Mouse (Mus musculus) erythroid progenitor cell, adult 5-6 weeks (primary cell): ENCODE measurements around the gene Zfp709. TPM values are rescaled to one million over a fixed set of nuclear protein-coding genes. Genes with fewer than 3 reads are reported as not detected.
"Not testable (repeated sequence)": the region's sequence is repeated elsewhere in the genome, so short reads cannot be mapped to it uniquely, and the experiment has no call there.

Experiments
- ATAC-seq: replicated peaks from 2 replicates; pipeline ENCODE4 v1.8.0; 2016; ENCODE audit warnings: moderate number of reproducible peaks, mild to moderate bottlenecking, moderate TSS enrichment, inconsistent platforms; ENCODE audit not compliant: poor library complexity, low FRiP score, severe bottlenecking
- total RNA-seq, 2 experiments: library from RNA; stranded (forward) in 1 of 2; stranded (reverse) in 1 of 2; fragments of 150-400 nt in 1 of 2; fragments of 186-747, 209-891 nt in 1 of 2; gene quantifications; 2 replicates each; pipeline versions ENCODE4 v1.2.3 to v1.2.4; 2015 to 2017; ENCODE audit warnings: low replicate concordance in 2 of 2

Gene Zfp709
- total RNA-seq, 2 experiments from 2014 or later = 2.5 to 4.2 TPM

- ATAC-seq = peak; percentile 98
Observed at GRCm38 (mm10) chr8:71922567-71923401, 41.0 kb downstream of the Zfp709 start.

- ATAC-seq = no peak
Observed at GRCm38 (mm10) chr8:71925791-71926190, 44.0 kb downstream of the Zfp709 start.

- no peak for ATAC-seq
Observed at GRCm38 (mm10) chr8:71926551-71926950, 44.7 kb downstream of the Zfp709 start.

- ATAC-seq = no peak
Observed at GRCm38 (mm10) chr8:71927779-71928178, 46.0 kb downstream of the Zfp709 start.

- ATAC-seq = not testable (repeated sequence)
Observed at GRCm38 (mm10) chr8:71938037-71938436, 56.2 kb downstream of the Zfp709 start.

- peak; percentile 100 for ATAC-seq
Observed at GRCm38 (mm10) chr8:71940293-71941208, 58.7 kb downstream of the Zfp709 start.

GRCm38 (mm10) chr8:71941776-71942175 lies 60.0 kb downstream of the Zfp709 start:
- ATAC-seq = no peak

Other genes starting within 250 kb of the Zfp709 start
- gene Unc13a, start 210.3 kb upstream of the Zfp709 start, total RNA-seq (2015; ENCODE audit: low replicate concordance) = not detected in 2 replicates
- gene Unc13a, start 210.3 kb upstream of the Zfp709 start, total RNA-seq (2017; ENCODE audit: low replicate concordance) = not detected in 2 replicates
- 2.1 and 5.4 TPM in 2 replicates for gene Jak3, start 205.7 kb upstream of the Zfp709 start, total RNA-seq (2015; ENCODE audit: low replicate concordance)
- 0.68 and 0.90 TPM in 2 replicates for gene Jak3, start 205.7 kb upstream of the Zfp709 start, total RNA-seq (2017; ENCODE audit: low replicate concordance)
- 3.6 TPM in 1 of 2 replicates, not detected in the other for gene Insl3, start 192.8 kb upstream of the Zfp709 start, total RNA-seq (2015; ENCODE audit: low replicate concordance)
- gene Insl3, start 192.8 kb upstream of the Zfp709 start, total RNA-seq (2017; ENCODE audit: low replicate concordance) = not detected in 2 replicates
- 12.2 and 12.3 TPM in 2 replicates for gene B3gnt3, start 180.2 kb upstream of the Zfp709 start, total RNA-seq (2015; ENCODE audit: low replicate concordance)
- 10.9 and 14.4 TPM in 2 replicates for gene B3gnt3, start 180.2 kb upstream of the Zfp709 start, total RNA-seq (2017; ENCODE audit: low replicate concordance)
- gene Fcho1, start 156.3 kb upstream of the Zfp709 start, total RNA-seq (2015; ENCODE audit: low replicate concordance) = 152 and 165 TPM in 2 replicates
- 245 and 276 TPM in 2 replicates for gene Fcho1, start 156.3 kb upstream of the Zfp709 start, total RNA-seq (2017; ENCODE audit: low replicate concordance)
- gene Zfp882, start 26.6 kb downstream of the Zfp709 start, total RNA-seq (2015; ENCODE audit: low replicate concordance) = 1.7 and 11.9 TPM in 2 replicates
- gene Zfp882, start 26.6 kb downstream of the Zfp709 start, total RNA-seq (2017; ENCODE audit: low replicate concordance) = 4.7 and 5.0 TPM in 2 replicates
- gene Zfp617, start 26.6 kb downstream of the Zfp709 start, total RNA-seq (2015; ENCODE audit: low replicate concordance) = 15.9 and 26.4 TPM in 2 replicates
- gene Zfp617, start 26.6 kb downstream of the Zfp709 start, total RNA-seq (2017; ENCODE audit: low replicate concordance) = 4.6 and 21.3 TPM in 2 replicates
- 20.1 and 23.8 TPM in 2 replicates for gene Zfp961, start 69.0 kb downstream of the Zfp709 start, total RNA-seq (2015; ENCODE audit: low replicate concordance)
- 3.8 and 7.7 TPM in 2 replicates for gene Zfp961, start 69.0 kb downstream of the Zfp709 start, total RNA-seq (2017; ENCODE audit: low replicate concordance)
- 6.1 and 10.9 TPM in 2 replicates for gene Cyp4f18, start 127.6 kb downstream of the Zfp709 start, total RNA-seq (2015; ENCODE audit: low replicate concordance)
- gene Cyp4f18, start 127.6 kb downstream of the Zfp709 start, total RNA-seq (2017; ENCODE audit: low replicate concordance) = 2.7 and 7.0 TPM in 2 replicates
- gene Olfr372, start 159.2 kb downstream of the Zfp709 start, total RNA-seq (2015; ENCODE audit: low replicate concordance) = not detected in 2 replicates
- not detected in 2 replicates for gene Olfr372, start 159.2 kb downstream of the Zfp709 start, total RNA-seq (2017; ENCODE audit: low replicate concordance)
- gene Olfr373, start 201.2 kb downstream of the Zfp709 start, total RNA-seq (2015; ENCODE audit: low replicate concordance) = not detected in 2 replicates
- not detected in 2 replicates for gene Olfr373, start 201.2 kb downstream of the Zfp709 start, total RNA-seq (2017; ENCODE audit: low replicate concordance)
- gene Olfr374, start 225.0 kb downstream of the Zfp709 start, total RNA-seq (2015; ENCODE audit: low replicate concordance) = not detected in 2 replicates
- not detected in 2 replicates for gene Olfr374, start 225.0 kb downstream of the Zfp709 start, total RNA-seq (2017; ENCODE audit: low replicate concordance)